Mouse (Mus musculus): Measurements from ENCODE around the gene Dpm2. TPM values are rescaled to one million over a fixed set of nuclear protein-coding genes. Genes with fewer than 3 reads are reported as not detected.

The Dpm2 gene
- polyA plus RNA-seq, 1 experiment from 2014 or later: 110 TPM

DNA sequence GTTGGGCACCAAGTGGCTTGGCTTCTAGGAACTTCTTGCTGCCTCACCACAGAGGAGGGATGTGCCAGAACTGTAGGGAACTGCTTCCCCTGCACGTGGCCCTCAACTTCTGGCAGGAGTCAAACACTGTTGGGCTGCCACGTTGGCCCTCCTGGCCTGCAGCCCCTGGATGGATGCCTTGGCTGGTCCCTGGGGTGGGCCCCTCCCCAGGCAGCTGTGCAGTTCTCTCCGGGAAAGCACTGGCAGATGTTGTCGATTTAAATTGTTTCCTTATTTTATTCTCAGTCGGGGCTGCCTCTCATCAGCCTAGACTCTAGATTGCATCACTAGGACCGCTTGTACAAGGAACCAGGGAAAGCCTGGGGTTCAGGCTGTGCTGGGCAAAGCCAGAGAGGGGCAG, 20.9 kb upstream of the Dpm2 start:
- 79% methylated on average over 6 of the region's 6 CpGs for WGBS
- no peaks in the 10 kb centered on the region for H3K27me3 ChIP-seq
- peaks cover 9% of the 10 kb centered on the region for H3K4me1 ChIP-seq
- no peaks in the 10 kb centered on the region for H3K9me3 ChIP-seq
- no peak overlapping the region for H3K27ac ChIP-seq
- ATAC-seq (ENCODE audit: low FRiP score): no peak
- H3K4me2 ChIP-seq: no peak overlapping the region
- no peaks in the 10 kb centered on the region for H3K36me3 ChIP-seq (replicated peaks)
- no peak overlapping the region for H3K4me3 ChIP-seq (replicated peaks)
- no peak overlapping the region for H3K9ac ChIP-seq

DNA sequence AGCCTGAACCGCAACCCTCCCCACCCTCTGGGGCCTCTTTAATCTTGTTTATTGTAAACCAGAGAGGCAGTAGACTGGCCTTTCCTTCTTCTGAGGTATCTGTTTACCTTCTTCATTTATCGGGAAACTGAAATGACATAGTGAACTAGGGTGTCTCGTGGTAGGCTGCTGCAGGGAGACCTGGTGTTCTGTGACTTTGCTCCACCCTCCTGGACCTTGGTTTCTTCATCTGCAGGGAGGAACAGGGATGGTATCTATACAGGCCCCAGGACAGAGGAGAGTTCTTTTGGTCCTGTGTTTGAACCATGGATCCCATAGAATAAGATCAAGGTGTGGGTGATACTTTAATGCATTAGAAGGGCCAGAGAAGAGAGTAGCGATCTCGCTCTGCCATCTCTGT, 19.4 kb upstream of the Dpm2 start:
- Histone ChIP-seq H3K36me3 (replicated peaks) (no peaks in the 10 kb centered on the region), H3K4me3 (replicated peaks) (no peak overlapping the region), H3K27me3 (no peaks in the 10 kb centered on the region), H3K4me1 (peaks cover 20% of the 10 kb centered on the region), H3K9ac (no peak overlapping the region), H3K9me3 (no peaks in the 10 kb centered on the region), H3K27ac (no peak overlapping the region), H3K4me2 (no peak overlapping the region)
- no peak for ATAC-seq (ENCODE audit: low FRiP score)
- 94% methylated on average over 5 of the region's 5 CpGs for WGBS

DNA sequence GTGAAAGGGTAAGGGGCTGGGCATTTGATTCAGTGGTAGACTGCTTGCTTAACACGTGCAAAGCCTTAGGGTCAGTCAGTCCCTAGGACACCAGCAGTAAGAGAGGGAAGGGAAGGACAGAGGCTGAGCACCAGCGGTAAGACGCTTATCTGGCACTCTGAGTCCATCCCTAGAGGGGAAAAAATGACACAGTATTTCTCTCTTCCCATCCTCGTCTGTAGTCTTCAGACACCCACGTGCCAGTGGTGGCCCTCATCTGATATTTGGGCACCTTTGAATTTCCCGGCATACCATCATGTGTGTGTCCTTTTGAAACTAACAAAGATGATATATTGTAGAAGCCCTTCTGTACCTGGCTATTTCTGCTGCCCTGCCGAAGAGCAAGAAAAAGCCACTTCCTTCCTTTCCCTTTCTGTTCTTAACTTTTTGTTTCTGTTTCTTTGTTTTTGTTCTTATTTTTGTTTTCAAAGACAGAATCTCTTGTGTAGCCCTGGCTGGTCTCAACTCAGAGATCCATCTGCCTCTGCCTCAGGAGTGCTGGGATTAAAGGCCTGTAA, 17.0 kb upstream of the Dpm2 start:
- H3K27me3 ChIP-seq: no peaks in the 10 kb centered on the region
- H3K36me3 ChIP-seq (replicated peaks): no peaks in the 10 kb centered on the region
- H3K4me2 ChIP-seq: no peak overlapping the region
- H3K4me1 ChIP-seq: peaks cover 35% of the 10 kb centered on the region
- ATAC-seq (ENCODE audit: low FRiP score): no peak
- H3K9me3 ChIP-seq: no peaks in the 10 kb centered on the region
- no peak overlapping the region for H3K27ac ChIP-seq
- H3K9ac ChIP-seq: no peak overlapping the region
- 76% methylated on average over 7 of the region's 7 CpGs for WGBS
- no peak overlapping the region for H3K4me3 ChIP-seq (replicated peaks)

DNA sequence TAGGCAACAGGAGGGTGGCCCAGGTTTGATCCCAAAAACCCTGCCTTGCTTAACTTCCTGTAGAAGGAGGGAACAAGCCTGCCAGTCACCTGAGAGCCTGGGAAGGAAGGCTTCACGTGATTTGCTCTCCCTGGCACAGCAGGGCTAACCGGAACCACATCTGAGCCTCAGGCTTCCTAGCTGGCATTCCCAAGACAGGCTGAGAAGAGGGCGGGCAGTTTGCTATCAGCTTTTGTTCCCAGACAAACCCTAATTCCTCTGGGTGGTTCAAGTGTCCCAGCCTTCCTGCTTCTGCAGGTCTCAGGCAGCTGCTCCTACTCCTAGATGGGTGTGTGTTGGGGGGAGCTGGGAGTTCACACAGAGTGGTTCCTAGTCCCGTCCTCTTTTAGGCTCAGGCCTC, 15.2 kb upstream of the Dpm2 start:
- Histone ChIP-seq H3K9me3 (no peaks in the 10 kb centered on the region), H3K27ac (peak overlapping the region; percentile 36; the same call in 1 of the 2 replicates), H3K4me3 (replicated peaks) (no peak overlapping the region), H3K9ac (peak overlapping the region; percentile 17; the same call in 1 of the 2 replicates), H3K4me2 (no peak overlapping the region), H3K36me3 (replicated peaks) (no peaks in the 10 kb centered on the region), H3K4me1 (peaks cover 48% of the 10 kb centered on the region), H3K27me3 (no peaks in the 10 kb centered on the region)
- 37% methylated on average over 4 of the region's 4 CpGs for WGBS
- ATAC-seq (ENCODE audit: low FRiP score): no peak

DNA sequence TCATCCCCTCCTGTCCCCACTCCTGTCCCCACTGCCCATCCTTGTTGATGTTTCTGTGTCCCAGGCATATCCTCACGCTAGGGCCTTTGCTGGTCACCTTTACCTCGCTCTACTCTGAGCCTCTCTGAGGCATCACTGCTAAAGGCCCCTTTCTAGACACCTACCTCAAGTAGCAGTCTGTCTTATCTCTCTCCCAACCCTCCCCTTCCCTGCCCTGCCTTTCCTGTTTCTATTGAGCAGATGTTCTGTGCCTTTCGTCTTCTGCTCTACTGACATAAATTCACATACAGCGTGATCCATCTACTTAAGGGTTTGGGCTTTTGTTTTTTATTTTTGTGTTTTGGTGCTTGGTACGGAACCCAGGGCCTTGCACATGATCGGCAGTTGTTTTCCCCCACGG, 14.6 kb upstream of the Dpm2 start:
- H3K9me3 ChIP-seq: no peaks in the 10 kb centered on the region
- 86% methylated on average over 7 of the region's 7 CpGs for WGBS
- H3K27ac ChIP-seq: peak overlapping the region; percentile 42; the same call in 1 of the 2 replicates
- H3K4me2 ChIP-seq: no peak overlapping the region
- peak overlapping the region; percentile 17; the same call in 1 of the 2 replicates for H3K9ac ChIP-seq
- no peaks in the 10 kb centered on the region for H3K27me3 ChIP-seq
- no peaks in the 10 kb centered on the region for H3K36me3 ChIP-seq (replicated peaks)
- H3K4me1 ChIP-seq: peaks cover 53% of the 10 kb centered on the region
- no peak for ATAC-seq (ENCODE audit: low FRiP score)
- no peak overlapping the region for H3K4me3 ChIP-seq (replicated peaks)

DNA sequence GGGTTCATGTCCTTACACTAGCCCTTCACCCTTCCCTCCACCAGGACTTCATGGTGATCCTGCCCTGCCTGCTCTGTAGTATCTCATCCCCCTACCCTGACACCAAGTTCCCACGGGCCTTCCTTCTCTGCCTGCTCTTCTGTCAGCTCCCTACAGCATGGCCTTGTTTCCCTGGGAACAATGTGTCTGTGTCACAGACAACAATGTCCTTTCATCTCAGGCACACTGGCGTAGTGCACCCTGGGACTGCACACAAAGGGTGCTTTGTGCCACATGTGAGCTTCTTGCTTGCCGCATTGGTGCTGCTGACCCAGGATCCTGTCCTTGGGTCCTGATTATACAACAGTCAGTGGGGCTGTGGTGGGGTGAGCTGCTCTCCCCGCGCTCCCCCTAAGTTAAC, 11.1 kb upstream of the Dpm2 start:
- 6% methylated on average over 5 of the region's 5 CpGs for WGBS
- peak overlapping the region; percentile 39; the same call in 1 of the 2 replicates for H3K9ac ChIP-seq
- peak overlapping the region; percentile 25; the same call in 1 of the 2 replicates for H3K4me2 ChIP-seq
- H3K36me3 ChIP-seq (replicated peaks): peaks cover 21% of the 10 kb centered on the region
- peaks cover 53% of the 10 kb centered on the region for H3K4me1 ChIP-seq
- peak overlapping the region; percentile 88 for H3K27ac ChIP-seq
- H3K4me3 ChIP-seq (replicated peaks): no peak overlapping the region
- H3K27me3 ChIP-seq: no peaks in the 10 kb centered on the region
- peak; percentile 83 for ATAC-seq (ENCODE audit: low FRiP score)
- no peaks in the 10 kb centered on the region for H3K9me3 ChIP-seq

DNA sequence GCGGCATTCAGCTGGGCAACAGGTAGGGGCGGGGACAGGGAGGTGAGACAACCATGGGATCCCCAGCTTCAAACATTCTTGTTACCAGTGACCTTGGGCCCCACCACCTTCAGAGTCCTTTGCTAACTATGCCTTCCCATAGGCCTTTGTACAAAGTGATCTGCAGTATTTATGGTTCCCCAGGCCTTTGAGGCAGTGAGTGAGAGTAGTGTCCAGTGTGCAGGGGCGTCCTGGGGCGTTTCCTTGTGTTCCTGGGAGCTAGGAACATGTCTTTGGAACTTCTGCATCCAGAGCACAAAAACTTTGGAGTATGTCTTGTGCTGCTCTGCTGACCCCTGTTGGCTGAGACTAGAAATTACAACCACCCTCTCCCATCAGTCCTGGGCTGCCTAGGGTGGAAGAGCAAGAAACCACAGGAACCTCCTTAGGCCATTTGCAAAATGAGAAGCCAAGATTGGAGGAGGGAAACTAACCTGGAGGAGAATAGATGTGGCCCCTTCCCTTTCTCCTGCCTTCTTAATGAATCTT, 4.1 kb upstream of the Dpm2 start:
- peaks cover 6% of the 10 kb centered on the region for H3K4me1 ChIP-seq
- 47% methylated on average over 4 of the region's 4 CpGs for WGBS
- H3K9me3 ChIP-seq: no peaks in the 10 kb centered on the region
- no peak overlapping the region for H3K27ac ChIP-seq
- no peak overlapping the region for H3K9ac ChIP-seq
- H3K27me3 ChIP-seq: no peaks in the 10 kb centered on the region
- no peak overlapping the region for H3K4me2 ChIP-seq
- peaks cover 59% of the 10 kb centered on the region for H3K36me3 ChIP-seq (replicated peaks)
- no peak overlapping the region for H3K4me3 ChIP-seq (replicated peaks)
- ATAC-seq (ENCODE audit: low FRiP score): no peak

DNA sequence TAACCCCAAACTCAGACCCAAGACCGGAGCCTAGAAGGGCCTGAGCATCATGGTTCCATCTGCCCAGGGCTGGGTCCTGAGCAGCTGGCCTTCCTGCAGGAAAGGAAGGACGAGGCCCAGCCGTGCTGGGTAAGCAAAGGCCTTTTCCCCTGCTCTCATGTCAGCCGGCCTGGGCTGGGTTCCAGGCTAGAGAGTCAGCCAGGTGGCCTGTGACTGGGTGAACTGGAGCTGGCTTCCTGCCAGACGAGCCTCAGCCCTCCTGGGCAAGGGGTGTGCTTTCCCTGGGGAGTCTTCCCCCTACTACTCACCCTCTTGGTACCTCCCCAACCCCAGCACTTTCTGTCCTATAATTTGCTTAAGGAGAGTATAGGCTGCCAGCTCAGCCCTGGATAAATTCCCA, 2.5 kb upstream of the Dpm2 start:
- H3K9me3 ChIP-seq: no peaks in the 10 kb centered on the region
- H3K9ac ChIP-seq: no peak overlapping the region
- 75% methylated on average over 5 of the region's 5 CpGs for WGBS
- no peaks in the 10 kb centered on the region for H3K27me3 ChIP-seq
- peaks cover 12% of the 10 kb centered on the region for H3K4me1 ChIP-seq
- H3K27ac ChIP-seq: no peak overlapping the region
- H3K36me3 ChIP-seq (replicated peaks): peaks cover 52% of the 10 kb centered on the region
- H3K4me3 ChIP-seq (replicated peaks): no peak overlapping the region
- no peak overlapping the region for H3K4me2 ChIP-seq
- ATAC-seq (ENCODE audit: low FRiP score): no peak

DNA sequence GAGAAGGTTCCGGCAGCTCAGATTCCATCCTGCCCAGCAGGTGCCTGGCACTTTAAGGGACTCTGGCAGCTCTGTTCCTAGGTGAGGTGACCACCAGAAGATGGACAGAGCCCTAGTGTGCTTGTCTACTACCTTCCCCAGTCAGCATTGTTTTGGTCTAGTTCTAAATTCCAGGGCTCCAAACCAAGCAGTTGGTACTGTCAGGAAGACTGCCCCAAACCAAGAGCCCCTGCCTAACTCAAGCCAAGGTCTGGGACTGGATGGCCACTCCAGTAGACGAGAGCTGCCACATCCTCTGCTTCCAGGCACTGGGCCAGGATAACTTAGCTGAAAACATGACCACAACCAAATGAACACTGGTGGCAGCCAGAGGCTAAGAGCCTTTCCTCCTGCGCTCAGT, 1.7 kb upstream of the Dpm2 start:
- ATAC-seq (ENCODE audit: low FRiP score): no peak
- Histone ChIP-seq H3K27me3 (no peaks in the 10 kb centered on the region), H3K27ac (no peak overlapping the region), H3K4me1 (peaks cover 12% of the 10 kb centered on the region), H3K9ac (no peak overlapping the region), H3K36me3 (replicated peaks) (peaks cover 44% of the 10 kb centered on the region), H3K4me2 (no peak overlapping the region), H3K4me3 (replicated peaks) (no peak overlapping the region), H3K9me3 (no peaks in the 10 kb centered on the region)
- WGBS: 92% methylated on average over 3 of the region's 3 CpGs

DNA sequence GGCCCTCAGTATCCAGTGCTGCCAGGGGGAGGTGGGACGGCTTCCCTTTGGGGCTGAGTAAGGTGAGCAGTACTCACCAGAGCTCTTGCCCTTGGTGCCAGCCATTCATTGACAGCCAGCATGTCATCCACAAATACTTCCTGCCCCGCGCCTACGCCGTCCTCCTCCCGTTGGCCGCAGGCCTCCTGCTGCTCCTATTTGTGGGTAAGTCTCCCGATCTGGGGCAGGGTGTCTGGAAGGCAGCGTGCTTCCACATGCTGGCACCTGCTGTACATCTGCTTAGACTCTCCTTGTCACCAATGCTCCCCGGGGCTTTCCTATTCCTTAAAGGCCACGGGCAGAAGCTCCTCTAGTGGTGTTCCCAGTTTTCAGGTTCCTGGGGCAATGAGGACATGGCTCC, 1.5 kb downstream of the Dpm2 start:
- Histone ChIP-seq H3K9ac (no peak overlapping the region), H3K9me3 (no peaks in the 10 kb centered on the region), H3K4me2 (peak overlapping the region; percentile 97; the same call in 1 of the 2 replicates), H3K36me3 (replicated peaks) (peaks cover 15% of the 10 kb centered on the region), H3K27ac (no peak overlapping the region), H3K4me3 (replicated peaks) (no peak overlapping the region), H3K4me1 (peaks cover 18% of the 10 kb centered on the region), H3K27me3 (peaks cover 13% of the 10 kb centered on the region)
- no peak for ATAC-seq (ENCODE audit: low FRiP score)
- 96% methylated on average over 11 of the region's 11 CpGs for WGBS

DNA sequence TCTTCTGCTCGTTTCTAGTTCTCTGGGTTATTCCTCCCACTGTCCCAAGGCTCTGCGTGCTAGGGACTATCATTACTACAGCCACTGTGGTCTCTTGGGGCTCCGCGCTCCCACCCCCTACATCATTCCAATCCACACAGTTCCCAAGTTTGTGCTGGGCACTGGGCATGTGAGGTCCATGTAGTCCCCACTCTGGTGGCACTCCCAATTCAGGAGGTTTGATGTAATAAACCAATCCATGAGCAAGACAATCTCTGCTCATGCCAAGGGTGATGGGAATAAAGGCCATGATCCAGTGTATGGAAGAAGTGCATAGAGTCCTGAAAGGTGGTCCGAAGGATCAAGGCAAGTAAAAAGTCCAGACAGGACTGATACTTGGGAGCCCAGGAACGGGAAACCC, 3.8 kb downstream of the Dpm2 start, which contains the start of gene Pip5kl1:
TSS of gene Pip5kl1 (plus strand) at position 301 of the 400 bp plus-strand sequence.
- peak within 1 kb of the TSS; percentile 69 for H3K9ac ChIP-seq
- 81% methylated on average over 6 of the region's 6 CpGs for WGBS
- H3K4me2 ChIP-seq: peak within 1 kb of the TSS; percentile 100
- peak within 1 kb of the TSS; percentile 54 for H3K4me3 ChIP-seq (replicated peaks)
- ATAC-seq (ENCODE audit: low FRiP score): no peak
- peaks cover 36% of the 10 kb centered on the region for H3K27me3 ChIP-seq
- no peaks in the 10 kb centered on the region for H3K36me3 ChIP-seq (replicated peaks)
- H3K27ac ChIP-seq: no peak within 1 kb of the TSS
- H3K9me3 ChIP-seq: no peaks in the 10 kb centered on the region
- H3K4me1 ChIP-seq: peaks cover 18% of the 10 kb centered on the region

DNA sequence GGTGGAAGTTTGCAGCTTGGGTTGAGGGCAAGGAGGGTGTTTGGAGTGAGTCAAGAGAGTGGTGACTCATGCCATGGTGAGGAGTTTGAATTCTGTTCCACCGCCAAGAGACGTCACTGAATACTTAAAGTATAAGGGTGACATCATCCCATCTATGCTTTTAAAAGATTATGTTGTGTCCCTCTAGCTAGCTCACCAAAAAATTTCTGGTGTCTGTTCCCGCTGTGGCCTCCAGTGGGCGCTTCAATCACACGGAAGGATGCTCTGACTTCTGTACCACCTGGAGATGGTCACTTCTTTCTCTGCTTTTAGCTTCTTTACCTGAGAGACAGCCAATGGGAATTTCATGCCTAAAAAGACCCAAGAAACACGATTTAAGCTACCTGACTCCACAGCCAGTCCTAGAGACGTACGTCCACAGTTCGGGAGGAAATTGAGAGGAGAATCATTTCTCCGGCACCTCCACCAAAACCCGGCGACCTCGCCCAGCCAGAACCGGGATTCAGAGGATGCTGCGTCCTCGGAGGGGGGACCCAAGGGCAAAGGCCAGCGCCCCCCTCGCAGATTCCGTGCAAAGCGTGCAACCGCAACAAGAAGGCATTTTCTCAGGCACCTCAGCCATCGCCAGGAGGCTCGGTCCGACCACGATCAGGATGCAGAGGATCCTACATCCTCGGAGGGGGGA, 4.4 kb downstream of the Dpm2 start:
- H3K4me1 ChIP-seq: peaks cover 18% of the 10 kb centered on the region
- peak overlapping the region; percentile 100 for H3K4me2 ChIP-seq
- peak overlapping the region; percentile 54 for H3K4me3 ChIP-seq (replicated peaks)
- H3K9ac ChIP-seq: peak overlapping the region; percentile 69
- H3K27ac ChIP-seq: no peak overlapping the region
- H3K9me3 ChIP-seq: no peaks in the 10 kb centered on the region
- peak; percentile 36; the same call in 1 of the 2 replicates for ATAC-seq (ENCODE audit: low FRiP score)
- H3K27me3 ChIP-seq: peaks cover 41% of the 10 kb centered on the region
- H3K36me3 ChIP-seq (replicated peaks): no peaks in the 10 kb centered on the region
- WGBS: under 1% methylated on average over 26 of the region's 26 CpGs
